Mouse (Mus musculus) midbrain, embryonic 10.5 days (tissue): ENCODE data around the gene Ppp2r3a. TPM values are rescaled to one million over a fixed set of nuclear protein-coding genes. Genes with fewer than 3 reads are reported as not detected.

Experiments
- DNase-seq: peaks from one replicate; pipeline ENCODE4 v3.0.0-alpha.2; 2017; ENCODE audit warnings: low spot score
- H3K27ac ChIP-seq: fragments of 300-500 bp; sonication (generic); replicated peaks from 2 replicates; pipeline ENCODE4 v1.5.1; 2016; ENCODE audit warnings: mild to moderate bottlenecking
- H3K27me3 ChIP-seq: fragments of 300-500 bp; sonication (generic); 2 replicates; pipeline ENCODE4 v1.6.1; 2016; ENCODE audit warnings: low read depth, mild to moderate bottlenecking; ENCODE audit not compliant: poor library complexity, severe bottlenecking
- H3K36me3 ChIP-seq: fragments of 300-500 bp; sonication (generic); 2 replicates; pipeline ENCODE4 v1.6.1; 2016; ENCODE audit warnings: mild to moderate bottlenecking, moderate library complexity
- H3K4me1 ChIP-seq: fragments of 300-500 bp; sonication (generic); 2 replicates; pipeline ENCODE4 v1.6.1; 2016
- H3K4me3 ChIP-seq: fragments of 300-500 bp; sonication (generic); 2 replicates; pipeline ENCODE4 v1.5.1; 2016; ENCODE audit warnings: mild to moderate bottlenecking, moderate library complexity
- H3K9me3 ChIP-seq: fragments of 300-500 bp; sonication (generic); replicated peaks from 2 replicates; pipeline ENCODE4 v1.6.1; 2016; ENCODE audit warnings: mild to moderate bottlenecking
- WGBS: fragments of 180-500 bp; shearing (Covaris S2); methylation state at CpG from one replicate; pipeline ENCODE4 v1.1.7; 2016; 5-methylcytosine and 5-hydroxymethylcytosine counted together
- polyA plus RNA-seq: library from polyadenylated mRNA; unstranded; fragments of >200 nt; fragmentation: Nextera tagmentation; extraction: Ambion mirVana; gene quantifications from 2 replicates; pipeline ENCODE4 v1.2.1, GENCODE M21; 2016

The Ppp2r3a gene
- 8.0 and 9.1 TPM in 2 replicates for polyA plus RNA-seq

DNA sequence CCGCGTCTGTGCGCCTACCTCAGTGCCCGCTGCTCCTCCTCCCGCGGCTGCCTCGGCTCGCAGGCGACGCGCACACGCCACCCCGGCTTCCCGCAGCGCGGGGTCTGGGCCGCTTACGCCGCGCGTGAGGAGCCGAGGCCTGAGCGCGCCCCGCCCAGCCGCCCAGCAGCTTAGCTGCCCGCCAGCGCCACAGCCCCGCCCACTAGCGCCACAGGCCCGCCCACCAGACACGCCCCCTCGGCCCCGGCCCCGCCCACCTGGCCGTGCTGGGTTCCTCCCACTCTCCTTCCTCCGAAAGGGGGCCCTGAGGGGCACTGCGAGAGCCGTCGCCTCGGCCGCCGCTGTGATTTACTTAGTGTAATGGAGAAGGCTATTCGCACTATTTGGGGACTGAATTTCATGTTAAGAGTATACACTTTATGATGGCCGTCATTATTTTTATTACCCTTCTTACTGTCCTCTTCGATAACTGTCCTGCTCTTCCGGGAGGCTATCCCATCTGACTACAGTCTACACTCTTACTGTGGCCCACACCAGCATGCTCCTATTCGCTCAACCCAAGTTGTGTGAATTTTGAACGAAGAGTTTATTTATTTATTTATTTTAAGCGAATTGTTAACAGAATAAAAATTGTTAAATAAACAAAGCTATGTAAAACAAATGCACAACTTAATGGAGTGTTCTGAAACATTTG, at the start of gene Ppp2r3a:
TSS of gene Ppp2r3a (minus strand) at position 152 of the 694 bp plus-strand sequence.
- no peaks in the 10 kb centered on the region for H3K27me3 ChIP-seq
- H3K9me3 ChIP-seq = no peaks in the 10 kb centered on the region
- DNase-seq = peak; percentile 99
- 2% methylated on average over 42 of the region's 50 CpGs for WGBS
- H3K4me1 ChIP-seq = peaks cover 35% of the 10 kb centered on the region
- H3K4me3 ChIP-seq = peak within 1 kb of the TSS; percentile 85
- peak within 1 kb of the TSS; percentile 95 for H3K27ac ChIP-seq
- H3K36me3 ChIP-seq = no peaks in the 10 kb centered on the region

DNA sequence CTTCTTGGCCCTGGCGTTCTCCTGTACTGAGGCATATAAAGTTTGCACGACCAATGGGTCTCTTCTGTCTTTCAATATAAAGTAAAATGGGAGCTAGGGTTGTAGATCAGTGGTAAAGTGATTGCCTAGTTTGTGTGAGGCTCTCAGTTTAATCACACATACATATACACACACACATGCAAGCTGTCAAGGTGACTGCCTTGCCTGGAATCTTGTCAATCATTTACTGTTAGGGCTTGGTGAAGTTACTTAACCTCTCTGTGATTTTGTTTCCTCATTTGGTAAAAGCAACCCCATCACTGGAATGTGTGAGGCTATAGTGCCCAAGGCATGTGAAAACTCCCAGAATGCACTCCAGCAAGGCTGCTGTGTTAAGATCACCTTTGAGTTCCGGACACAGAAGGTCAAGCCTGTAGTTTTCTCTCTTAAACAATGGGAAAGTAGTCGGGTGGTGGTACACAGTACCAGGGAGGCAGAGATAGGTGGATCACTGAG, 48.9 kb upstream of the Ppp2r3a start:
- no peaks in the 10 kb centered on the region for H3K27me3 ChIP-seq
- WGBS = 92% methylated on average over 4 of the region's 4 CpGs
- no peaks in the 10 kb centered on the region for H3K4me1 ChIP-seq

DNA sequence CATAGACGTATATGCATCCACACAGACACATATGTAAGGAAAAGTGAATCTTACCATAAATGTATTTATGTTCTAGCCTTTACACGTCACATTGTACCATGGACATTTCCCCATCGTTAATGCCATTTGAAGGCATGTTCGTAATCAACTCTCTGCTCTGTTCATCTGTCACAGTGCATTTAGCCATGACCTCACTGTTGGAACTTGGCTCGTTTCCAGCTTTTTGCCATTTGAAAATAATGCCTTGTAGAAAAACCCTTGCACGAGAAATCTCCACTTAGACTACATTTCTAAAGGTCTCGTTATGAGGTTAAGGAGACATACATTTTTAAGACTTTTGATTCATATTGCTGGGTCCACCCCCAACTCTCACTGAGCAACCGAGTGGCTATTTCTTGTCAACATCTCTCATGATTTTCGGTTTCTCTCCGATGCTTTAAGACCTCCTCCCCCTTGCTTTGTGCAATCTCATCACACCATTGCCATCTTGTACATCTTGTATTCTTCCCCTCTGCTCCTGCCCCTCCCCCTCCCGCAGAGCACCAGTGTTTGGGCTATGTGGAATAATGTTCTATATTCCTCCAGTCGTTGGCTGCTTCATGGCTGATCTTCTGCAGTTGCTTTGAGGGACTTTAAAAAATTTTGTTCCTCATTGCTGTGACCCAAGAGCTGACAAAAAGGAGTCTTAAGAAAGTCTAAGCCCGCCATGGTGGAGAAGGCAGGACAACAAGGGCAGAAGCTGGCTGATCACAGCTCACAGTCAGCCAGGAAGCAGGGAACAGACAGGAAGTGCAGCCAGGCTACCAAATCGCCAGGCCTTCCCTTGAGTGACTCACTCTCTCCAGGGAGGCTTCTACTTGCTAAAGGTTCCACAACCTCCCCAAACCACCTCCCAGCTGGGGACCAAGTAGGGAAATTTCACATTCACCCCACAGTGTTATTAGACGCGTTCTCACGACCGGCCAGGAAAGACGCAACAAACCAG, 40.4 kb upstream of the Ppp2r3a start:
- Histone ChIP-seq H3K4me1 (no peaks in the 10 kb centered on the region), H3K27ac (no peak overlapping the region), H3K36me3 (no peaks in the 10 kb centered on the region), H3K27me3 (no peaks in the 10 kb centered on the region), H3K9me3 (no peaks in the 10 kb centered on the region), H3K4me3 (no peak overlapping the region)
- DNase-seq = no peak
- WGBS = 93% methylated on average over 19 of the region's 19 CpGs

More for the DNA sequence above, 48.9 kb upstream of the Ppp2r3a start:
- Histone ChIP-seq H3K27ac (no peak overlapping the region), H3K9me3 (peaks cover 5% of the 10 kb centered on the region; the same call in 1 of the 2 replicates), H3K36me3 (no peaks in the 10 kb centered on the region), H3K4me3 (no peak overlapping the region)
- no peak for DNase-seq

DNA sequence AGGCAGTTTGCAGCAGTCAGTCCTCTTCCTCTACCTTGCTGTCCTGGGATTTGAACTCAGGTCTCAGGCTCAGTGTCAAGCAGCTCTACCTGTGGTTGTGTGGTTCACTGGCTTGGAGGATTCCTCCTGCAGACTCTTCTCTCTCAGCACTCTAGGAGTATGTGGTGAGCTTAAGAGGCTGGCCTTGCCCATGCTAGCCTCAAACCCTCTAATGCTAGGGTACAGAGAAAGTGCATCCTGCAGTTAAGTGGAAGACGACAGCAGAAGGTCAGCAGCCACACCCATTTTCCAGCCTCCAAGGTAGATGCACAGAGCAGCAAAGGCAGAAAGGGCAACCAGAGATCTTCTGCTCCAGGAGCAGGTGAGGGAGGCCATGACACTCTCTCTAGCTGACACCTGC, 39.3 kb upstream of the Ppp2r3a start:
- no peaks in the 10 kb centered on the region for H3K27me3 ChIP-seq
- H3K4me1 ChIP-seq = no peaks in the 10 kb centered on the region
- no peak for DNase-seq
- WGBS = 74% methylated on average over 1 of the region's 1 CpGs
- H3K36me3 ChIP-seq = no peaks in the 10 kb centered on the region
- no peaks in the 10 kb centered on the region for H3K9me3 ChIP-seq
- no peak overlapping the region for H3K4me3 ChIP-seq
- no peak overlapping the region for H3K27ac ChIP-seq

DNA sequence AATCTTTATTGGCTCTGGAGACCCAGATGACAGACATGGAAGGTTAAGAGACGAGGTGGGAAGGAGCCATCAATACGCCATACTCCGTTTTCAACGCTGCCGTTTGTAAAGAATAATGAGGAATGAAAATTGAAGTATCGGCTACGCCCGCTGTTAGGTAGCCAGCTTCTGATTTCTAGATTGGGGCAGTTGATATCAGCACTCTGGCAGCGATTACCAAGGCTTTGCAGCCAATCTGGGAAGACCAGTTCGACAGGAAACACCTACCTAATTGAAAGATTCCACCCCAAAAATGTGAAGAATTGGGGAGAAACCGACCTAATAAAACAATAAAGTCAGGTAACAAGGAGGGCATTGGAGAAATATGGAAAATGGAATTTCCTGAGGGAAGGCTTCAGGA, 38.2 kb upstream of the Ppp2r3a start:
- no peak overlapping the region for H3K27ac ChIP-seq
- no peak for DNase-seq
- H3K9me3 ChIP-seq = no peaks in the 10 kb centered on the region
- no peak overlapping the region for H3K4me3 ChIP-seq
- H3K27me3 ChIP-seq = no peaks in the 10 kb centered on the region
- no peaks in the 10 kb centered on the region for H3K4me1 ChIP-seq
- no peaks in the 10 kb centered on the region for H3K36me3 ChIP-seq
- WGBS = 92% methylated on average over 11 of the region's 11 CpGs

DNA sequence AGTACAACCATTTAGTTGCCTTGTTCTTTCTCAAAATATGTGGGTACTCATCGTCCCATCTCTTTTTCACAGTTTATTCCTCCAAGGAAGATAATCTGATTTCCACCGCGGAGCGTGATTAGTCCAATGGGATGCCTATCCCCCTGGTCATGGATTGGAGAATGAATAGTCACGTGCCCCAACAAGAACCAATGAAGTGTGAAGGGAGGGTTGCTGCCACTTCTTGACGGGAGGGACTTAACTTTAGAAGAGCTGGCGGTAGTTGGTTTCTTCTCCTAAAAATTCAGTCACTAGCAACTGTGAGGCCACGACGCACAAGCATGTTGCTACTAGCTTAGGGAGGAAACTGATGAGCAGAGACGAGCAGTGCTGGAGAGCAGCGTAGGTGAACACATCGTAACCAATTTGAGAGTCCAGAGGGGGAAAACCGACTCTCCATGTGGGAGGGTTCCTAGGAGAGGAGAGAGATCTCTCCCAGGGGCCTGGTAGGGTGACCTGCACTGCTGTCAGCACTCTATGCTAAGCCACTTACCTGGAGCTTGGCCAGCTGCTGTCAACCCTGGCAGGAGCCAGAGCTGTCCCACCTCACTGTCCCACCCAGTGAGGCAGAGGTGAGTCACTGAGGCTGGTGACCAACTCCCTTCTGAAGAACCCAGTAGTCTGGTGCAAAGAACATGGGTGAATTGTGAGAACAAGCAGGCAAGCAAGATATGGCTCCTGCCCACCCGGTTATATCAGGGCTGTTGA, 37.5 kb upstream of the Ppp2r3a start:
- Histone ChIP-seq H3K9me3 (no peaks in the 10 kb centered on the region), H3K4me3 (no peak overlapping the region), H3K27ac (no peak overlapping the region), H3K4me1 (no peaks in the 10 kb centered on the region), H3K27me3 (no peaks in the 10 kb centered on the region), H3K36me3 (no peaks in the 10 kb centered on the region)
- no peak for DNase-seq
- 94% methylated on average over 14 of the region's 14 CpGs for WGBS

DNA sequence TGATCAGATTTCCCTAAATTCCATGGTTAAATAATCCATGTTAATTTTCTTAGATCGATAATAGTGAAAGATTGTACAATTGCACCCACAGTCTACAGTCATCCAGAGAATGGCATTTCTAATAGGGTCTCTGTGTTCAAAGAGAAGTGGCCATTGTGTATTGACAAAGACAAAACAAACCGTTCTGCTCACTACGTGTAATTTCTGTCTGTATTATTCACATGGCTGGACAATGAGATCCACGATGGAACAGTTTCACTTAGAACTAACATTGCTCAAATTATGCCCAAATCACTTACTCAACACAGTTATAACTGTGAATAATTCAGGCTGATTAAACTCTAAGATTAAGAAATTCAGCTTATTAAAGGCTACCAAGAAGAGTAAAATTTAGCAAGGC, 35.2 kb upstream of the Ppp2r3a start:
- DNase-seq = no peak
- WGBS = 84% methylated on average over 4 of the region's 4 CpGs

DNA sequence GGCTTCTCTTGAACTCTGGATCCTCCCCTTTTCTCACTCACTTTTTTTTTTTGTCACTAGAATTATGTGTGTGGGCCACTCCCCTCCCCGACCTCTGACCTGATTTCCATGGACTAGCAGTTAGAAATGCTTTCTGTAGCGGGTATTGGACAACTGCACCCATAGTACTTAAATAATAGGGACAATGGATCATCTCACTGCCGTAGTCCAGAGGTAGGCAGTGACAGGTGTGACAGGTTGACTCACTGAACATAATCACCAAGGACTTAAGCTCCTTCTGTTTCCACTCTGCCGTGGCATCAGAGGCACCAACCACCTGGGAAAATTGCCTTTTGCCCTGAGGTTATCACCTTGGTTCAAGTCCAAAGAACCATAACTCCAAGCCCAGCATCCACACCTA, 32.5 kb upstream of the Ppp2r3a start:
- H3K36me3 ChIP-seq = no peaks in the 10 kb centered on the region
- 73% methylated on average over 4 of the region's 4 CpGs for WGBS
- H3K27me3 ChIP-seq = no peaks in the 10 kb centered on the region

More for the DNA sequence above, 35.2 kb upstream of the Ppp2r3a start:
- H3K4me1 ChIP-seq = no peaks in the 10 kb centered on the region
- H3K27me3 ChIP-seq = no peaks in the 10 kb centered on the region
- no peak overlapping the region for H3K4me3 ChIP-seq
- no peaks in the 10 kb centered on the region for H3K36me3 ChIP-seq
- no peaks in the 10 kb centered on the region for H3K9me3 ChIP-seq
- no peak overlapping the region for H3K27ac ChIP-seq

DNA sequence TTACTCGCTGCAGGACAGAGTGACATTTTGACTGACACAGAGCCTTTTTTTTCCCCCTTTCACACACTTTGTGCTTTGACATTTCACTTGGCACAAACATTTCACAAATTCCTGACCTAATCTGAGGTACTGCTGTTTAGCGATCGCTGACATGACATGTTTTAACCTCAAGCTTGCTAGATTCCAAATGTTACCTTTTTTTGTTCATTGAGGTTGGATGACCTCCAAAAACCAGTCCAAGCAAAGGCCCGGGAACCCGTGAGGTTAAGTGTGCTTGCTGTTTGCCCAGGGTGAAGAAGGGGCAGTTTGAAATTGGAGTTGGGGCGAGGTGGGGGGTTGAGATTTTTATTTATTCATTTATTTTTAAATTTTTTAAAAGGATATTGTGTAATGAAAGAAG, 31.1 kb upstream of the Ppp2r3a start:
- no peaks in the 10 kb centered on the region for H3K27me3 ChIP-seq
- H3K36me3 ChIP-seq = no peaks in the 10 kb centered on the region
- H3K4me3 ChIP-seq = no peak overlapping the region
- no peak for DNase-seq
- H3K4me1 ChIP-seq = no peaks in the 10 kb centered on the region
- H3K27ac ChIP-seq = no peak overlapping the region
- no peaks in the 10 kb centered on the region for H3K9me3 ChIP-seq
- 88% methylated on average over 6 of the region's 6 CpGs for WGBS

More for the DNA sequence above, 32.5 kb upstream of the Ppp2r3a start:
- Histone ChIP-seq H3K4me1 (no peaks in the 10 kb centered on the region), H3K4me3 (no peak overlapping the region), H3K9me3 (no peaks in the 10 kb centered on the region), H3K27ac (no peak overlapping the region)
- DNase-seq = no peak

DNA sequence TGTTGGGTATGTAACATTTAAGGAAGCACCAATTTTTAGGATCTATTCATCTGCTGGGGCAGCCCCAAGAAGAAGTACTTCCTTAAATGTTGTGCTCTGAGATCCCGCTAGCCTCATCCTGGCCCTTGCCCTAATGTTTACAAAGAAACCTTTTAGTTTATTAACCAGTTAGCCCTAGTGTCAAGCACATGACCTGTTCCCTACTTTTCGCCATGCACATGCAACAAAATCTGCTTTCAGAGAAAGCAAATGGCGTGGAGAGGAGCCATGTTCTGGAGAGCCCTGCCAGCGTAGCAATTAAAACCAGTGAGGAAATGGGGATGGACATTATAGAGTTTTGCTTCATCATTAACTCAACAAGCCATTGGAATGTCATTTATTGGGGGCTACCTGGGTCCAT, 30.3 kb upstream of the Ppp2r3a start:
- H3K9me3 ChIP-seq = no peaks in the 10 kb centered on the region
- H3K4me1 ChIP-seq = no peaks in the 10 kb centered on the region
- no peaks in the 10 kb centered on the region for H3K36me3 ChIP-seq
- WGBS = 87% methylated on average over 4 of the region's 4 CpGs
- no peak for DNase-seq
- H3K27me3 ChIP-seq = no peaks in the 10 kb centered on the region
- no peak overlapping the region for H3K4me3 ChIP-seq
- H3K27ac ChIP-seq = no peak overlapping the region

DNA sequence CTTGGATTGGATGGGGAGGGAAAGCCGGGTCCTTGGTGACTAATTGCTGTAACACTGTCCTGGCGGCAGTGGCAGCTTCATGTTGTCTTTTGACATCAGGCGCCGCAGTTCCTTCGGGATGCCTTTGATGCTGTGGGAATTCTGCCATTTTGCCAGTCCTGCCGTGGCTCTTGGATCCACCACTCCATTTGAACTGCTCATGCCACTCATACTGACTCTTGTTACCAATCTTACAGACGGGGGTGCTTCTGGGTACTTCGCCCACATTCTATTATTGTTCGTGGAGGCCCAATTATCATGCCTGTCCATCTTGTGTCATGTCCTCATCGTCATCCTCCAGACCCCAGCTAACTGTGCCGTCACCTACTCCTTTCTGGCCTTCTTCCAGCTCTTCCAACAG, 29.7 kb upstream of the Ppp2r3a start:
- Histone ChIP-seq H3K9me3 (no peaks in the 10 kb centered on the region), H3K27ac (no peak overlapping the region), H3K36me3 (no peaks in the 10 kb centered on the region), H3K27me3 (no peaks in the 10 kb centered on the region), H3K4me3 (no peak overlapping the region), H3K4me1 (no peaks in the 10 kb centered on the region)
- 90% methylated on average over 11 of the region's 11 CpGs for WGBS
- no peak for DNase-seq

DNA sequence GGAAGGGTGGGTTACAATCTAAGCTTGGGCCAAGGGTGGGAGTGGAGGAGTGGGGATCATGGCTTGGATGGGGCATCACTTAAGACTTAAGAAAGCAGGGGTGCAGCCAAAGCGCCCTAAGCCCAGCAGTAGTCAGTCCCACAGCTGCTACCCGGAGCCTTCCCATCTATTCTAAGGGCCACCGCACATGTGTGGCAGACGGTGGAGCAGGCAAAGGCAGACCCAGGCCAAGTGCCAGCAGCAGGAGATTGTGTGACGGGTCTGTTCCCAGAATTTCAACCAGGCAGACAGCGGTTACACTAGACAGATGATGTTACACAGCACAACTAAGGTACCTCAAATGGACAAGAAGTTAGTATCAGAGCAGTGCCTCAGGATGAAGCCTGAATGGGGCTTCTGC, 29.3 kb upstream of the Ppp2r3a start:
- DNase-seq = no peak
- no peak overlapping the region for H3K27ac ChIP-seq
- WGBS = 91% methylated on average over 6 of the region's 6 CpGs
- H3K36me3 ChIP-seq = no peaks in the 10 kb centered on the region
- H3K4me3 ChIP-seq = no peak overlapping the region
- no peaks in the 10 kb centered on the region for H3K9me3 ChIP-seq
- H3K4me1 ChIP-seq = no peaks in the 10 kb centered on the region
- no peaks in the 10 kb centered on the region for H3K27me3 ChIP-seq
